Mouse (Mus musculus) cerebellum, adult 8-10 months (tissue): Measurements from ENCODE around the gene Sval1.

Source experiments
- DNase-seq: peaks from one replicate; pipeline ENCODE4 v3.0.0; 2022

Sval1 gene

DNA sequence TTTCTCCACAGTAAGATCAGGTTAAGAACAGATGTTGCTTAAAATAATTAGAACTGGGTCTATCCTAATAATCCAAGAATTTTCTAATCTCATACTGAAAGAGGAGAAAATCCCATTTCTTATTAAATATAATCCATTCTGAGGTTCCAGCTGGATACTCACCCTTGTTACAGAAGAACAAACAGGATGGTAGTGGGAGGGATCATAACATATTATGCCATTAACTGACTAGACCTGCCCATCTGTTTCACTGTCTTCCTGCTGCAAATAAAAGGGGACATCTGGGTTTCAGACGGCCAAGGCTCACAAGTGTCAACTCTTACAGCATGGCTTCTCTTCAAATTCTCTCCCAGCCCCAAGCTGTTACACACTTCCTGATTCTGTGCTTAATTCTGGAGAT lies at the start of gene Sval1:
Gene Sval1, plus strand, starts transcription at position 301 of the 400 bp plus-strand sequence.
- DNase-seq, result no peak

DNA sequence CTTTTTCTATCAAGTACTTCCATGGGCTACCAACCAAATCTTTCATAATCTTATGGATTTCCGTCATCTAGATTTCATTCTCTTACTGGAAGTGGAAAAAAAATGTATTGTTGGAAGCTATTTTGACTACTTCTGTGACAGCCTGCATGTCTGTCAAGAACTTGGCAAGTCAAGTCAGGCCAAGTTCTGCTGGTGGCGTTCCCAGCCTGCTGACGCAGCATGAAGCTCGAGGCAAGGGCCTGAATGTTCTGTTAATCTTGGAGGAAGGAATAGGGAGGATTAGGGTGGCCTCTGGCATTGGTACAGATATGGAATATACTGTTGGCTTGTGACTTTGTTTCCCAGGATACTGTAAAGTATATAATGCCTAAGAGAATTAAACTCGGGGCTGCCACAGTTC lies 39.8 kb upstream of the Sval1 start:
- no peak for DNase-seq

DNA sequence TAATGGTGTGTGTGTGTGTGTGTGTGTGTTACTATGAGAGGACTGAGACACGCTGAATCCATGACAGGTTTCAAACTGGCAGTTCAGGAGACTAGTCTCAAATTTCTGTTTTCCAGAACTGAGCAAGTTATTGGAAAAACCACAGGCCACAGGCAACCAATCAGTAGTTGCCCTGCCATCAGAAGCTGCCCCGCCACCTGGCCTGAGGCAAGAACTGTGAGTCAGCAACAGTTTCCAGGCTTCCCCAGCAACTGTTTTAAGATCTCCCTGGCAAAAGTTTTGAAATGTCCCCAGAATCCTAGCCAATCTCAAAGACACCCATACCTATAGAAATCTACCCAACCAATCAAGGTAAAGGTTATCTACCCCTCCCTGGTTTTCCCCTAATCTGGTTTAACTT lies 36.5 kb upstream of the Sval1 start:
- DNase-seq, result no peak

DNA sequence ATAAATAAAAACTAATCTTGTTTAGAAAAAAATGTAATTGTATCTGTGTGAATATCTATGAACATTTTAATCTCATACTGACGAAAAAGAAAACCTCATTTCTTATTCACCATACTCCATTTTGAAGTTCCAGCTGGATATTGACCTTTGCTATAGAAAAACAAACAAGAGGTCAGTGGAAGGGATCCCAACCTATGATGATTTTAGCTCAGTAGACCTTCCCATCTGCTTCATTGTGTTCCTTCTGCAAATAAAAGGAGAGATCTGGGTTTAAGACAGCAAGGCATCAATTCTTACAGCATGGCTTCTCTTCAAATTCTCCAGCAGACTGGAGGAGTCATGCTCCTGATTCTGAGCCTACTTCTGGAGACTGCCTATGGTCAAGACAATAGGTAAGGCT lies 16.4 kb downstream of the Sval1 start, which contains the start of gene Sval3:
Gene Sval3, plus strand, starts transcription at position 301 of the 400 bp plus-strand sequence.
- DNase-seq, result no peak
